Comparison of ENCODE assay signal across 8 mouse cellular contexts in the genomic region with DNA sequence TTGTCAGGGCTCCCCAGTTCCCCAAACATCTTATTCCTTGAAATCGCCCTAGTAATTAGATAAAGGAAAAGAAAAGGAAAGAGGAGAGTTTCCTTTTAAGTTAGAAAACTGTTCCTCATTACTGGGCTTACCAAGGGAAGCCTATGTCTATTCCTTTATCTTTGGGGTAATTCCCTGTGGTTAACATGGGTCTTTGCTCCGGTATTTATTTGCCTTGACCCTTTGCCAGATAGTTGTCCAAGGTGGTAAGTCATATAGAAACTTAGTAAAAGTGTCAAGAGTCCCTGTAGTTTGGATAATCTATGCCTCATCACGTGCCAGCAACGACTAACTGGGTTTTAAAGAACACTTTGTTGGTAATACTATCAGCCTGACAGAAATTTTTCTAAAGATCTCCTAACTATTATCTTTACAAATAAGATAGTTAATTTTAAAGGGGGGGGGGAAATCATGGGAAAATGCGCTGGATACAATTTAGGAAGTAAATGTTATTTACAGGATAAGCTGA. TPM values are rescaled to one million over a fixed set of nuclear protein-coding genes. Genes with fewer than 3 reads are reported as not detected.
DNase-seq lines count a peak whose midpoint lies in the region; ATAC-seq and TF ChIP-seq lines count a peak whose summit lies in the region.

No protein-coding gene starts in this region.

- H3K36me3 ChIP-seq in kidney, postnatal 0 days (ENCODE audit: insufficient read depth, low read length): no peaks in the 10 kb centered on the region
- no peaks in the 10 kb centered on the region for H3K36me3 ChIP-seq in forebrain, embryonic 11.5 days (ENCODE audit: control insufficient read depth, insufficient read depth, low read length)
- no peaks in the 10 kb centered on the region for H3K36me3 ChIP-seq in limb, embryonic 11.5 days (ENCODE audit: control insufficient read depth, insufficient read depth, low read length)
- H3K36me3 ChIP-seq in neural tube, embryonic 13.5 days: no peaks in the 10 kb centered on the region

- peaks cover 12% of the 10 kb centered on the region; the same call in 1 of the 2 replicates for H3K4me1 ChIP-seq in kidney, postnatal 0 days (replicated peaks; ENCODE audit: insufficient read depth, low read length)
- peaks cover 6% of the 10 kb centered on the region for H3K4me1 ChIP-seq in forebrain, embryonic 11.5 days (replicated peaks; ENCODE audit: control insufficient read depth, insufficient read depth, low read length)
- peaks cover 14% of the 10 kb centered on the region for H3K4me1 ChIP-seq in limb, embryonic 11.5 days (ENCODE audit: control insufficient read depth, insufficient read depth, low read length)
- H3K4me1 ChIP-seq in neural tube, embryonic 13.5 days (replicated peaks): peaks cover 33% of the 10 kb centered on the region

- no peak for ATAC-seq in kidney, postnatal 0 days (replicated peaks; ENCODE audit: low FRiP score, low read depth)
- ATAC-seq in forebrain, embryonic 11.5 days (replicated peaks; ENCODE audit: low FRiP score): no peak
- ATAC-seq in limb, embryonic 11.5 days (ENCODE audit: insufficient number of reproducible peaks, low FRiP score, low TSS enrichment, low read depth): no peak
- ATAC-seq in neural tube, embryonic 13.5 days (ENCODE audit: low read depth): no peak

- H3K27ac ChIP-seq in kidney, postnatal 0 days: no peak overlapping the region
- H3K27ac ChIP-seq in forebrain, embryonic 11.5 days (ENCODE audit: low read depth, low read length): no peak overlapping the region
- no peak overlapping the region for H3K27ac ChIP-seq in limb, embryonic 11.5 days (replicated peaks; ENCODE audit: low read depth, low read length)
- H3K27ac ChIP-seq in neural tube, embryonic 13.5 days (replicated peaks): no peak overlapping the region

- 21% methylated on average over 5 of the region's 5 CpGs for WGBS in kidney, postnatal 0 days
- 18% methylated on average over 5 of the region's 5 CpGs for WGBS in forebrain, embryonic 11.5 days
- WGBS in limb, embryonic 11.5 days: 12% methylated on average over 5 of the region's 5 CpGs
- 13% methylated on average over 5 of the region's 5 CpGs for WGBS in neural tube, embryonic 13.5 days

- H3K9me3 ChIP-seq in kidney, postnatal 0 days (replicated peaks; ENCODE audit: low read length): no peaks in the 10 kb centered on the region
- no peaks in the 10 kb centered on the region for H3K9me3 ChIP-seq in forebrain, embryonic 11.5 days (ENCODE audit: control insufficient read depth, low read length)
- H3K9me3 ChIP-seq in limb, embryonic 11.5 days (ENCODE audit: control insufficient read depth, low read length): no peaks in the 10 kb centered on the region
- H3K9me3 ChIP-seq in neural tube, embryonic 13.5 days: no peaks in the 10 kb centered on the region

- H3K4me3 ChIP-seq in kidney, postnatal 0 days (replicated peaks; ENCODE audit: low read depth, low read length): peak overlapping the region; percentile 55
- peak overlapping the region; percentile 52 for H3K4me3 ChIP-seq in forebrain, embryonic 11.5 days (ENCODE audit: low read depth, low read length)
- H3K4me3 ChIP-seq in limb, embryonic 11.5 days (ENCODE audit: low read depth, low read length): peak overlapping the region; percentile 70
- H3K4me3 ChIP-seq in neural tube, embryonic 13.5 days: peak overlapping the region; percentile 60

- peak overlapping the region; percentile 93 for H3K4me2 ChIP-seq in kidney, postnatal 0 days (ENCODE audit: low read length)
- H3K4me2 ChIP-seq in forebrain, embryonic 11.5 days (ENCODE audit: low read depth, low read length, severe bottlenecking): peak overlapping the region; percentile 92
- H3K4me2 ChIP-seq in limb, embryonic 11.5 days (ENCODE audit: low read depth, severe bottlenecking): peak overlapping the region; percentile 98
- H3K4me2 ChIP-seq in neural tube, embryonic 13.5 days: peak overlapping the region; percentile 92

- no peak for DNase-seq in kidney, postnatal 0 days (ENCODE audit: low spot score)
- no peak for DNase-seq in kidney, postnatal 36 days
- DNase-seq in forebrain, embryonic 11.5 days (ENCODE audit: low spot score): no peak
- no peak for DNase-seq in limb, embryonic 11.5 days (ENCODE audit: low spot score)
- DNase-seq in frontal cortex, postnatal 36 days (ENCODE audit: low spot score in 2 of 2): no peak
- DNase-seq in left cerebral cortex, postnatal 25 days (ENCODE audit: low spot score in 2 of 2): no peak
- no peak for DNase-seq in T-cell, adult 2 months (ENCODE audit: low spot score)

- TF ChIP-seq CTCF in kidney, postnatal 0 days (IDR thresholded peaks at IDR 0.05; ENCODE audit: low read depth): no peak

- intact Hi-C loops in left cerebral cortex, postnatal 25 days (cut with DNase I): loop anchor here (5.0 kb wide), 1 partner anchor 1035 kb away; no protein-coding TSS in a partner anchor

- H3K9ac ChIP-seq in kidney, postnatal 0 days (ENCODE audit: low read depth, low read length): peak overlapping the region; percentile 75; the same call in 1 of the 2 replicates
- H3K9ac ChIP-seq in forebrain, embryonic 11.5 days (ENCODE audit: low read length): no peak overlapping the region; the same call in 1 of the 2 replicates
- H3K9ac ChIP-seq in limb, embryonic 11.5 days (ENCODE audit: low read length): peak overlapping the region; percentile 91
- H3K9ac ChIP-seq in neural tube, embryonic 13.5 days: peak overlapping the region; percentile 77

- H3K27me3 ChIP-seq in kidney, postnatal 0 days (ENCODE audit: insufficient read depth, low read length): no peaks in the 10 kb centered on the region; the same call in 1 of the 2 replicates
- H3K27me3 ChIP-seq in forebrain, embryonic 11.5 days (ENCODE audit: control insufficient read depth, insufficient read depth, low read length): peaks cover 17% of the 10 kb centered on the region; the same call in 1 of the 2 replicates
- 0 out of 2 replicates have a peak, but pooled peaks cover 2% of the 10 kb centered on the region for H3K27me3 ChIP-seq in limb, embryonic 11.5 days (ENCODE audit: control insufficient read depth, insufficient read depth, low read length)
- H3K27me3 ChIP-seq in neural tube, embryonic 13.5 days: peaks cover 20% of the 10 kb centered on the region

RNA-seq across cellular contexts. Expression of a gene that starts 0.4 kb away (rescaled TPM):
- polyA plus RNA-seq in kidney, postnatal 0 days (2015; fragmentation: Nextera tagmentation; extraction: Ambion mirVana): 0.26 and 0.50 TPM in 2 replicates
- 1.5 and 2.0 TPM in 2 replicates for polyA plus RNA-seq in forebrain, embryonic 11.5 days (2014; fragmentation: Nextera tagmentation; extraction: Ambion mirVana)
- polyA plus RNA-seq in limb, embryonic 11.5 days (2014; fragmentation: Nextera tagmentation; extraction: Ambion mirVana): 2.4 and 3.4 TPM in 2 replicates
- polyA plus RNA-seq in neural tube, embryonic 13.5 days (2015; fragmentation: Nextera tagmentation; extraction: Ambion mirVana): 1.5 and 1.9 TPM in 2 replicates
- under 1 TPM; 0.87 TPM for total RNA-seq in left cerebral cortex, postnatal 25 days (2021)

RNA-seq across cellular contexts. Expression of a gene that starts 1.7 kb away (rescaled TPM):
- 1.5 and 2.2 TPM in 2 replicates for polyA plus RNA-seq in kidney, postnatal 0 days (2015; fragmentation: Nextera tagmentation; extraction: Ambion mirVana)
- 1.8 and 2.3 TPM in 2 replicates for polyA plus RNA-seq in forebrain, embryonic 11.5 days (2014; fragmentation: Nextera tagmentation; extraction: Ambion mirVana)
- polyA plus RNA-seq in limb, embryonic 11.5 days (2014; fragmentation: Nextera tagmentation; extraction: Ambion mirVana): 4.6 and 5.5 TPM in 2 replicates
- polyA plus RNA-seq in neural tube, embryonic 13.5 days (2015; fragmentation: Nextera tagmentation; extraction: Ambion mirVana): 0.98 and 1.5 TPM in 2 replicates
- under 1 TPM; 0.71 to 0.98 TPM for total RNA-seq in left cerebral cortex, postnatal 25 days (2021)
